9 mouse cellular contexts compared by ENCODE assay signal in the genomic region with DNA sequence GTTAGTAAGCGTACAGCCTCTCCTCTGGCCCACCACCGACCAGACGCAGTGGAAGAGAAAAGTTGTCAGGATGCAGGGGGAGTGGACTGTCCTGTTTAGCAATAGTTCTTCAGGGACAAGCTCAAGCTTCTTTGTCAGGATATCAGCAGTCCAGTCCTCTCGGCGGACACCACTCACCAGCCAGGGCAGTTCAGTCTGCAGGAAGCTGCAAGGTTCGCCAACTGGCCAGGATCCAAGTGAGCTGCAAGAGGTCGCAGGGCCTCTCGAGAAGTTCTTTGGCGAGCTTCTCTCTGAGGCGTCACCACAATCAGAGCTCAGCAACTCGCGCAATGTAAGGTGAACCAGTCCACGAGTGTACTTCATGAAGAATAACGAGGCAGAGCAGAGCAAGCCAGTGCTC. TPM values are rescaled to one million over a fixed set of nuclear protein-coding genes. Genes with fewer than 3 reads are reported as not detected.
DNase-seq lines count a peak whose midpoint lies in the region; TF ChIP-seq lines count a peak whose summit lies in the region.
"Had no signal": no experiment of that assay in that cellular context is flagged by ENCODE, and none has a peak within 500 bp of the region (broad histone marks: within the 10 kb centered on the region; RNA-seq: fewer than 3 reads in every experiment).

No protein-coding gene starts in this region.

- no peaks in the 10 kb centered on the region for H3K27me3 ChIP-seq in ES-Bruce4 (ENCODE audit: control insufficient read depth, insufficient read depth, low read length, poor library complexity, severe bottlenecking)
- no peaks in the 10 kb centered on the region for H3K27me3 ChIP-seq in forebrain, embryonic 10.5 days (ENCODE audit: poor library complexity, severe bottlenecking)
- no peaks in the 10 kb centered on the region for H3K27me3 ChIP-seq in hindbrain, embryonic 10.5 days (ENCODE audit: insufficient read depth, poor library complexity, severe bottlenecking)
- H3K27me3 ChIP-seq: liver, embryonic 13.5 days had no signal

- peak; percentile 44 to 76 for DNase-seq in adrenal gland, adult (ENCODE audit: inconsistent age in 2 of 2, low spot score in 1 of 2)
- DNase-seq in adrenal gland, postnatal 4 days (ENCODE audit: low spot score in 2 of 2), result no peak
- DNase-seq in heart, adult 9 months (ENCODE audit: low spot score in 2 of 2), result peak; percentile 73 to 75
- DNase-seq in kidney, postnatal 4 days, result peak; percentile 79 to 87
- DNase-seq in layer of hippocampus, adult 8-10 months (ENCODE audit: low spot score in 2 of 2), result no peak
- no peak for DNase-seq in forebrain, embryonic 10.5 days (ENCODE audit: extremely low spot score, low spot score)
- DNase-seq in hindbrain, embryonic 10.5 days (ENCODE audit: low spot score), result no peak
- DNase-seq: liver, embryonic 13.5 days had no signal

- H3K4me1 ChIP-seq in ES-Bruce4 (ENCODE audit: control insufficient read depth, insufficient read depth, low read length), result peaks cover 2% of the 10 kb centered on the region
- H3K4me1 ChIP-seq in forebrain, embryonic 10.5 days, result no peaks in the 10 kb centered on the region
- H3K4me1 ChIP-seq in hindbrain, embryonic 10.5 days (replicated peaks), result 0 out of 2 replicates have a peak, but pooled peaks cover 3% of the 10 kb centered on the region

- H3K4me3 ChIP-seq in ES-Bruce4 (ENCODE audit: low read depth, low read length), result peak overlapping the region; percentile 31
- H3K4me3 ChIP-seq in forebrain, embryonic 10.5 days, result no peak overlapping the region
- H3K4me3 ChIP-seq in hindbrain, embryonic 10.5 days, result no peak overlapping the region
- H3K4me3 ChIP-seq: liver, embryonic 13.5 days had no signal

- no peak for TF ChIP-seq POLR2A in ES-Bruce4 (IDR thresholded peaks at IDR 0.05; ENCODE audit: insufficient read depth, low read length)

- no peak overlapping the region for H3K27ac ChIP-seq in ES-Bruce4 (ENCODE audit: insufficient read depth, low read length)
- no peak overlapping the region for H3K27ac ChIP-seq in forebrain, embryonic 10.5 days
- H3K27ac ChIP-seq in hindbrain, embryonic 10.5 days, result no peak overlapping the region
- H3K27ac ChIP-seq: liver, embryonic 13.5 days had no signal

- H3K9ac ChIP-seq in ES-Bruce4 (ENCODE audit: low read depth, poor library complexity, severe bottlenecking), result no peak overlapping the region
- H3K9ac ChIP-seq: liver, embryonic 13.5 days had no signal

- no peaks in the 10 kb centered on the region for H3K36me3 ChIP-seq in ES-Bruce4 (ENCODE audit: control insufficient read depth, insufficient read depth, low read length, poor library complexity, severe bottlenecking)
- H3K36me3 ChIP-seq in forebrain, embryonic 10.5 days (replicated peaks), result no peaks in the 10 kb centered on the region
- H3K36me3 ChIP-seq in hindbrain, embryonic 10.5 days, result no peaks in the 10 kb centered on the region
- H3K36me3 ChIP-seq: liver, embryonic 13.5 days had no signal

- TF ChIP-seq EP300 in ES-Bruce4 (IDR thresholded peaks at IDR 0.05; ENCODE audit: insufficient read depth, low read depth, low read length), result no peak

- WGBS in forebrain, embryonic 10.5 days, result 92% methylated on average over 14 of the region's 14 CpGs
- WGBS in hindbrain, embryonic 10.5 days, result 90% methylated on average over 14 of the region's 14 CpGs

- TF ChIP-seq CTCF in ES-Bruce4 (IDR thresholded peaks at IDR 0.05; ENCODE audit: low read depth, low read length), result no peak

- H3K9me3 ChIP-seq in ES-Bruce4 (replicated peaks; ENCODE audit: control insufficient read depth, insufficient read depth, low read length, poor library complexity, severe bottlenecking), result no peaks in the 10 kb centered on the region
- no peaks in the 10 kb centered on the region for H3K9me3 ChIP-seq in forebrain, embryonic 10.5 days
- H3K9me3 ChIP-seq in hindbrain, embryonic 10.5 days, result no peaks in the 10 kb centered on the region
- H3K9me3 ChIP-seq: liver, embryonic 13.5 days had no signal

RNA-seq across cellular contexts. Expression of a gene that starts 21.4 kb away (rescaled TPM):
- 1 to 10 TPM; 8.0 to 9.6 TPM for total RNA-seq in adrenal gland, postnatal 4 days (2021)
- polyA plus RNA-seq in ES-Bruce4 (2011; ENCODE audit: insufficient read depth, insufficient read length, low read depth, missing spikeins), result 11.0 and 12.4 TPM in 2 replicates
- total RNA-seq in layer of hippocampus, adult 8-10 months (2022), result 10 to 100 TPM; 12.2 to 14.7 (median 13.7) TPM
- 17.5 and 20.1 TPM in 2 replicates for polyA plus RNA-seq in forebrain, embryonic 10.5 days (2016; fragmentation: Nextera tagmentation; extraction: Ambion mirVana)
- polyA plus RNA-seq in hindbrain, embryonic 10.5 days (2016; fragmentation: Nextera tagmentation; extraction: Ambion mirVana), result 16.5 and 19.9 TPM in 2 replicates

RNA-seq across cellular contexts. Expression of a gene that starts 34.4 kb away (rescaled TPM):
- total RNA-seq in adrenal gland, postnatal 4 days (2021), result 10 to 100 TPM; 43.8 to 46.4 TPM
- polyA plus RNA-seq in ES-Bruce4 (2011; ENCODE audit: insufficient read depth, insufficient read length, low read depth, missing spikeins), result 66.6 and 78.1 TPM in 2 replicates
- total RNA-seq in layer of hippocampus, adult 8-10 months (2022), result 10 to 100 TPM; 11.6 to 15.9 (median 13.7) TPM
- polyA plus RNA-seq in forebrain, embryonic 10.5 days (2016; fragmentation: Nextera tagmentation; extraction: Ambion mirVana), result 3.1 and 3.4 TPM in 2 replicates
- 2.9 and 6.6 TPM in 2 replicates for polyA plus RNA-seq in hindbrain, embryonic 10.5 days (2016; fragmentation: Nextera tagmentation; extraction: Ambion mirVana)

RNA-seq across cellular contexts. Expression of a gene that starts 53.4 kb away (rescaled TPM):
- total RNA-seq in adrenal gland, postnatal 4 days (2021), result 10 to 100 TPM; 29.7 to 37.1 TPM
- polyA plus RNA-seq in ES-Bruce4 (2011; ENCODE audit: insufficient read depth, insufficient read length, low read depth, missing spikeins), result 23.5 and 24.5 TPM in 2 replicates
- total RNA-seq in layer of hippocampus, adult 8-10 months (2022), result 100 to 1,000 TPM; 353 to 466 (median 403) TPM
- 1.5 and 1.9 TPM in 2 replicates for polyA plus RNA-seq in forebrain, embryonic 10.5 days (2016; fragmentation: Nextera tagmentation; extraction: Ambion mirVana)
- 2.0 TPM in 2 replicates for polyA plus RNA-seq in hindbrain, embryonic 10.5 days (2016; fragmentation: Nextera tagmentation; extraction: Ambion mirVana)

RNA-seq across cellular contexts. Expression of a gene that starts 55.0 kb away (rescaled TPM):
- total RNA-seq in adrenal gland, postnatal 4 days (2021), result 100 to 1,000 TPM; 127 to 132 TPM
- 58.9 and 63.0 TPM in 2 replicates for polyA plus RNA-seq in ES-Bruce4 (2011; ENCODE audit: insufficient read depth, insufficient read length, low read depth, missing spikeins)
- total RNA-seq in layer of hippocampus, adult 8-10 months (2022), result 10 to 100 TPM; 90.0 to 96.1 (median 92.0) TPM
- 180 and 184 TPM in 2 replicates for polyA plus RNA-seq in forebrain, embryonic 10.5 days (2016; fragmentation: Nextera tagmentation; extraction: Ambion mirVana)
- 186 and 189 TPM in 2 replicates for polyA plus RNA-seq in hindbrain, embryonic 10.5 days (2016; fragmentation: Nextera tagmentation; extraction: Ambion mirVana)

Comparison
In these comparisons a context has a peak if more than half of its experiments do, and no peak if none do; other contexts are left out.
1. DNase-seq: peak in adrenal gland, adult (2 of 2), heart, adult 9 months (2 of 2) and kidney, postnatal 4 days (2 of 2); none in adrenal gland, postnatal 4 days (0 of 2), layer of hippocampus, adult 8-10 months (0 of 2), forebrain, embryonic 10.5 days (single experiment) and hindbrain, embryonic 10.5 days (single experiment).